Mouse (Mus musculus): ENCODE data around the gene Frzb. TPM values are rescaled to one million over a fixed set of nuclear protein-coding genes. Genes with fewer than 3 reads are reported as not detected.
"Not testable (repeated sequence)": the region's sequence is repeated elsewhere in the genome, so short reads cannot be mapped to it uniquely, and the experiment has no call there.

Gene Frzb
- polyA plus RNA-seq (2014; fragmentation: Nextera tagmentation; extraction: Ambion mirVana) = 35.7 and 43.1 TPM in 2 replicates

DNA sequence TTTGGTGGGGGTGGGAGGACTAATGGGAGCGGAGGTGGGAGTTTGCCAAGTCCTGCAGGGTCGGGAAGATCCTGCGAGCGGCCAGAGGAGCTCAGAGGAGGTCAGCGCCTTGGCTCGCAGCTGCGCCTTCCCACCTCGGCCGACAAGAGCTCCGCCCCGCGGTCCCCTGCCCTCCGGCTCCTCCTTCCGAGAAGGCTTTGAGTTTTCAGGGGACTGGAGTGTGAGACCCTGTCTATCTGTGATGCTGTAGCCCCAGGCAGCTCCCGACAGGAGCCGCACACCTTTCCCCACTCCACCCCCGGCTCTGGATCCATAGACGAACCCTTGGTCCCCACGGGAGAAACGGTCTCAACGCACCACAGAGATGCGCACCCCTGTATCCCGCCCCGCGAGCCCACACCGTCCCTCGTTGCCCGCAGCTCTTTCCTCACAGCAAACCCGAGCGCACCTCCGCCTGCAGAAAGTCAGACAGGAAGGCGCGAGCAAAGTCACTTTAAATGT is at the start of gene Frzb:
Frzb (minus strand) TSS at position 335 of the 501 bp plus-strand sequence.
- ATAC-seq (ENCODE audit: low FRiP score) (peak; percentile 85), DNase-seq (ENCODE audit: low spot score) (peak; percentile 79)
- H3K4me2 ChIP-seq (replicated peaks; ENCODE audit: low read depth, low read length) = peak within 1 kb of the TSS; percentile 85
- H3K9me3 ChIP-seq (ENCODE audit: control insufficient read depth, low read length) = no peaks in the 10 kb centered on the region
- no peaks in the 10 kb centered on the region for H3K4me1 ChIP-seq (replicated peaks; ENCODE audit: control insufficient read depth, insufficient read depth, low read length)
- peaks cover 4% of the 10 kb centered on the region; the same call in 1 of the 2 replicates for H3K27me3 ChIP-seq (ENCODE audit: control insufficient read depth, insufficient read depth, low read length)
- H3K36me3 ChIP-seq (ENCODE audit: control insufficient read depth, insufficient read depth, low read length) = no peaks in the 10 kb centered on the region
- WGBS = under 1% methylated on average over 33 of the region's 33 CpGs
- peak within 1 kb of the TSS; percentile 74 for H3K9ac ChIP-seq (ENCODE audit: low read depth, low read length)
- H3K27ac ChIP-seq (ENCODE audit: low read depth, low read length) = peak within 1 kb of the TSS; percentile 47; the same call in 1 of the 2 replicates
- peak within 1 kb of the TSS; percentile 60 for H3K4me3 ChIP-seq (ENCODE audit: low read depth, low read length)

DNA sequence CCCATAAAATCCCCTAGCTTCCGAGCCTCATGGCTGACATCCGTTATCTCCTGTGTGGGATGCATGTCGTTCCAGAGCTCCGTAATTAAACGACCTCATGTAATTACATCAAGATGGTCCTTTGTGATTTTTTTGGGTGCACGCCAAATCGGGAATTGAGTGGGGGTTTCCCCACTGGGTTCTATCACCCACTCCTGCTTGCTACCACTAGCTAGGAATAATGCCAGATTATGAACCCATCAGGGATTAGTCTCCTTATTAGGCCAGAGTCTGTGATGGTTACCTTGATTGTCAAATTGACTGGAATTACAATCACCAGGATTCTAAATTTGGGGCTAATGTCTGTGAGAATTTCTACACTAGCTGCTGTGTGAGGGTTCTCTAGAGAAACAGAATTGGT is 47.9 kb upstream of the Frzb start:
- not testable (repeated sequence) for H3K4me3 ChIP-seq (ENCODE audit: low read depth, low read length); DNase-seq (ENCODE audit: low spot score); H3K4me2 ChIP-seq (replicated peaks; ENCODE audit: low read depth, low read length); H3K9me3 ChIP-seq (ENCODE audit: control insufficient read depth, low read length); H3K9ac ChIP-seq (ENCODE audit: low read depth, low read length); H3K27me3 ChIP-seq (ENCODE audit: control insufficient read depth, insufficient read depth, low read length); H3K4me1 ChIP-seq (replicated peaks; ENCODE audit: control insufficient read depth, insufficient read depth, low read length); H3K27ac ChIP-seq (ENCODE audit: low read depth, low read length); H3K36me3 ChIP-seq (ENCODE audit: control insufficient read depth, insufficient read depth, low read length); ATAC-seq (ENCODE audit: low FRiP score)
- WGBS = 84% methylated on average over 7 of the region's 7 CpGs

- 73% methylated on average over 5 of the region's 5 CpGs for WGBS
- no peak for ATAC-seq (ENCODE audit: low FRiP score)
- Histone ChIP-seq H3K9ac (ENCODE audit: low read depth, low read length) (no peak overlapping the region), H3K4me1 (replicated peaks; ENCODE audit: control insufficient read depth, insufficient read depth, low read length) (no peaks in the 10 kb centered on the region), H3K36me3 (ENCODE audit: control insufficient read depth, insufficient read depth, low read length) (no peaks in the 10 kb centered on the region), H3K27me3 (ENCODE audit: control insufficient read depth, insufficient read depth, low read length) (no peaks in the 10 kb centered on the region), H3K4me2 (replicated peaks; ENCODE audit: low read depth, low read length) (no peak overlapping the region), H3K27ac (ENCODE audit: low read depth, low read length) (no peak overlapping the region), H3K4me3 (ENCODE audit: low read depth, low read length) (no peak overlapping the region), H3K9me3 (ENCODE audit: control insufficient read depth, low read length) (no peaks in the 10 kb centered on the region)
- DNase-seq (ENCODE audit: low spot score) = no peak
Observed at GRCm38 (mm10) chr2:80486851-80487250, 39.4 kb upstream of the Frzb start.

- ATAC-seq (ENCODE audit: low FRiP score) = no peak
- Histone ChIP-seq H3K4me1 (replicated peaks; ENCODE audit: control insufficient read depth, insufficient read depth, low read length) (no peaks in the 10 kb centered on the region), H3K4me3 (ENCODE audit: low read depth, low read length) (no peak overlapping the region), H3K4me2 (replicated peaks; ENCODE audit: low read depth, low read length) (no peak overlapping the region), H3K36me3 (ENCODE audit: control insufficient read depth, insufficient read depth, low read length) (no peaks in the 10 kb centered on the region), H3K9ac (ENCODE audit: low read depth, low read length) (no peak overlapping the region), H3K9me3 (ENCODE audit: control insufficient read depth, low read length) (no peaks in the 10 kb centered on the region), H3K27ac (ENCODE audit: low read depth, low read length) (no peak overlapping the region), H3K27me3 (ENCODE audit: control insufficient read depth, insufficient read depth, low read length) (no peaks in the 10 kb centered on the region)
- no peak for DNase-seq (ENCODE audit: low spot score)
- WGBS = 95% methylated on average over 5 of the region's 5 CpGs
Observed at GRCm38 (mm10) chr2:80484951-80485350, 37.5 kb upstream of the Frzb start.

DNA sequence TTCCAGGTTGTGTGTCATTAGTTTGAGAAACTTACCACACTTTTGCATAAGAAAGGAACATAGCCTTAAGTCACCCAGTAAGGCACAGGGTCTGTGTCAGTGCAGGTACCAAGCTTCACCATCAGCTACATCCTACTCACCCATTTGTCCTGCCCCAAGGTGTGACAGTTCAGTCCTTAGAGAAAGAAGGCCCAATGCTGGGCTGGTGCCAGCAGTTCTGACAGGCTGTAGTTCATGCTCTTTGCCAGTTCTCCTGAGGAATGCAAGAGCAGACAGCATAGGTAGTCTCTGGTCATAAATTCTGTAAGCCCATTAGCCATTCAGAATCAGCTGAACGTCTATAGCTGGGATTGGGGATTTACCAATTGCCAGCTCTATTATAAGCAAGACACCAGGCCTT is 28.4 kb upstream of the Frzb start:
- 75% methylated on average over 1 of the region's 1 CpGs for WGBS

GRCm38 (mm10) chr2:80474247-80474796 is 26.9 kb upstream of the Frzb start:
- ATAC-seq (ENCODE audit: low FRiP score) (no peak), DNase-seq (ENCODE audit: low spot score) (no peak)

More for the DNA sequence above, 28.4 kb upstream of the Frzb start:
- ATAC-seq (ENCODE audit: low FRiP score) = no peak
- H3K9ac ChIP-seq (ENCODE audit: low read depth, low read length) = no peak overlapping the region
- no peak for DNase-seq (ENCODE audit: low spot score)
- no peaks in the 10 kb centered on the region for H3K36me3 ChIP-seq (ENCODE audit: control insufficient read depth, insufficient read depth, low read length)
- H3K27me3 ChIP-seq (ENCODE audit: control insufficient read depth, insufficient read depth, low read length) = no peaks in the 10 kb centered on the region
- no peak overlapping the region for H3K4me3 ChIP-seq (ENCODE audit: low read depth, low read length)
- no peaks in the 10 kb centered on the region for H3K4me1 ChIP-seq (replicated peaks; ENCODE audit: control insufficient read depth, insufficient read depth, low read length)
- H3K9me3 ChIP-seq (ENCODE audit: control insufficient read depth, low read length) = no peaks in the 10 kb centered on the region
- H3K27ac ChIP-seq (ENCODE audit: low read depth, low read length) = no peak overlapping the region
- no peak overlapping the region for H3K4me2 ChIP-seq (replicated peaks; ENCODE audit: low read depth, low read length)

DNA sequence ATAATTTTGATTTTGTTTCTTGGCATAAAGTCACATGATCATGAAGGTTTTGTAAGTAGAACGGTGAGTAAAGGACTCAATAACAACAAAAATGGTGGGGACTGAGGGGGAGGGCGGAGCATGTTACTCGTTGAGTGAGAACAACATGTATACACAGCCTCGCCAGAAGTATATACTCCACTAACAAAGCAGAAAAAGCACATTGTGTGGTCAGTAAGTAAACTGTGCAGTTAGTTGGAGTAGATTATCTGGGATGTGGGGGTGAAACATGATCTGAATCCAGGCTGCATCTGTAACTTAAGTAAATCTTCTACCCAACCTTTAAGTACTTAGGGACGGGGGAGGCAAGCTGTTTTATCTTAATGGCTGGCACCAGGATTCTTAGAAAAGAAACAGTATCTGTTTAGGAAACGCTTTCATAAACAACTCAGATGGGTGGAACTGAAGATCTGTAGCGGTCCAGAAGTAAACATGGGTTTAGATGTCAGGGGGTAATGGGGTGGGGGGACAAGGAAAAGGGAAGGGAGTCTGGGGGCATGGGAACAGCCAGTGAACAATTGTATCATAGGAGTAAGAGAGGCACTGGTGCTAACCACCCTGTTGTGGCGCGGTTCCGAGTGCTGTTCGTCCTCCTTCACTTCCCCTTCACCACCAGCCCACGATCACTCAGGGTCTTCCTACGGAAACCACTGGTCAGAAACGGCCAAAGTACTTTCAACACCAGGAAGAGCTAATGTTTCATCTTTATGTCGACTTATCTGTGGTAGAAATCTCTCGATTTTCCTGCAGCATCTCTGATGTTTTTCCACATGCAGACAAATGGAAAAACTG is 18.8 kb upstream of the Frzb start:
- Histone ChIP-seq H3K27ac (ENCODE audit: low read depth, low read length) (no peak overlapping the region), H3K9me3 (ENCODE audit: control insufficient read depth, low read length) (no peaks in the 10 kb centered on the region), H3K36me3 (ENCODE audit: control insufficient read depth, insufficient read depth, low read length) (no peaks in the 10 kb centered on the region), H3K4me1 (replicated peaks; ENCODE audit: control insufficient read depth, insufficient read depth, low read length) (no peaks in the 10 kb centered on the region), H3K4me3 (ENCODE audit: low read depth, low read length) (no peak overlapping the region), H3K4me2 (replicated peaks; ENCODE audit: low read depth, low read length) (no peak overlapping the region), H3K9ac (ENCODE audit: low read depth, low read length) (no peak overlapping the region), H3K27me3 (ENCODE audit: control insufficient read depth, insufficient read depth, low read length) (no peaks in the 10 kb centered on the region)
- DNase-seq (ENCODE audit: low spot score) (no peak), ATAC-seq (ENCODE audit: low FRiP score) (no peak)
- WGBS = 86% methylated on average over 16 of the region's 16 CpGs

More at GRCm38 (mm10) chr2:80474247-80474796, 26.9 kb upstream of the Frzb start:
- H3K4me2 ChIP-seq (replicated peaks; ENCODE audit: low read depth, low read length) = no peak overlapping the region
- WGBS = 86% methylated on average over 5 of the region's 5 CpGs
- H3K4me3 ChIP-seq (ENCODE audit: low read depth, low read length) = no peak overlapping the region
- no peak overlapping the region for H3K27ac ChIP-seq (ENCODE audit: low read depth, low read length)
- no peak overlapping the region for H3K9ac ChIP-seq (ENCODE audit: low read depth, low read length)
- H3K27me3 ChIP-seq (ENCODE audit: control insufficient read depth, insufficient read depth, low read length) = no peaks in the 10 kb centered on the region
- H3K36me3 ChIP-seq (ENCODE audit: control insufficient read depth, insufficient read depth, low read length) = no peaks in the 10 kb centered on the region
- H3K4me1 ChIP-seq (replicated peaks; ENCODE audit: control insufficient read depth, insufficient read depth, low read length) = no peaks in the 10 kb centered on the region
- H3K9me3 ChIP-seq (ENCODE audit: control insufficient read depth, low read length) = no peaks in the 10 kb centered on the region

- Histone ChIP-seq H3K27ac (ENCODE audit: low read depth, low read length) (no peak overlapping the region), H3K4me1 (replicated peaks; ENCODE audit: control insufficient read depth, insufficient read depth, low read length) (no peaks in the 10 kb centered on the region), H3K9me3 (ENCODE audit: control insufficient read depth, low read length) (no peaks in the 10 kb centered on the region), H3K9ac (ENCODE audit: low read depth, low read length) (no peak overlapping the region), H3K36me3 (ENCODE audit: control insufficient read depth, insufficient read depth, low read length) (no peaks in the 10 kb centered on the region), H3K27me3 (ENCODE audit: control insufficient read depth, insufficient read depth, low read length) (no peaks in the 10 kb centered on the region), H3K4me3 (ENCODE audit: low read depth, low read length) (no peak overlapping the region), H3K4me2 (replicated peaks; ENCODE audit: low read depth, low read length) (no peak overlapping the region)
- ATAC-seq (ENCODE audit: low FRiP score) = no peak
- DNase-seq (ENCODE audit: low spot score) = no peak
- WGBS = 68% methylated on average over 8 of the region's 8 CpGs
Observed at GRCm38 (mm10) chr2:80461827-80462226, 14.4 kb upstream of the Frzb start.
